Mouse (Mus musculus) hindbrain, postnatal 0 days (tissue): ENCODE data around the gene Rnf5. TPM values are rescaled to one million over a fixed set of nuclear protein-coding genes. Genes with fewer than 3 reads are reported as not detected.

ENCODE experiments used
- ATAC-seq: fragments of 200-750 bp; cut with Nextera tagmentation; 2 replicates; pipeline ENCODE4 v1.8.0; 2017; ENCODE audit warnings: mild to moderate bottlenecking, moderate TSS enrichment, moderate library complexity
- DNase-seq: peaks from one replicate; pipeline ENCODE4 v3.0.0-alpha.2; 2015; ENCODE audit warnings: low spot score
- H3K27ac ChIP-seq: fragments of 300-500 bp; sonication (generic); 2 replicates; pipeline ENCODE4 v1.5.1; 2014; ENCODE audit warnings: mild to moderate bottlenecking
- H3K27me3 ChIP-seq: fragments of 300-500 bp; sonication (generic); 2 replicates; pipeline ENCODE4 v1.6.1; 2014; ENCODE audit warnings: low read length, mixed read lengths; ENCODE audit not compliant: insufficient read depth
- H3K36me3 ChIP-seq: fragments of 300-500 bp; sonication (generic); 2 replicates; pipeline ENCODE4 v1.6.1; 2014; ENCODE audit warnings: low read length, mixed read lengths; ENCODE audit not compliant: insufficient read depth
- H3K4me1 ChIP-seq: fragments of 300-500 bp; sonication (generic); 2 replicates; pipeline ENCODE4 v1.6.1; 2014; ENCODE audit warnings: antibody characterized with exemption, low read length, mixed read lengths; ENCODE audit not compliant: insufficient read depth
- H3K4me2 ChIP-seq: fragments of 300-500 bp; sonication (generic); 2 replicates; pipeline ENCODE4 v1.6.1; 2014; ENCODE audit warnings: low read depth, mild to moderate bottlenecking, low read length, moderate library complexity, mixed read lengths
- H3K4me3 ChIP-seq: fragments of 300-500 bp; sonication (generic); 2 replicates; pipeline ENCODE4 v1.5.1; 2014; ENCODE audit warnings: low read length
- H3K9ac ChIP-seq: fragments of 300-500 bp; sonication (generic); replicated peaks from 2 replicates; pipeline ENCODE4 v1.6.1; 2014; ENCODE audit warnings: mild to moderate bottlenecking, low read length, moderate library complexity, mixed read lengths
- H3K9me3 ChIP-seq: fragments of 300-500 bp; sonication (generic); 2 replicates; pipeline ENCODE4 v1.6.1; 2016; ENCODE audit warnings: low read length, mixed read lengths
- CTCF ChIP-seq: IDR thresholded peaks from 2 replicates; pipeline ENCODE4 v1.5.1; 2016; ENCODE audit warnings: antibody characterized with exemption, control low read depth, low read depth
- WGBS: fragments of 180-500 bp; shearing (Covaris S2); extraction: QIAGEN DNeasy Blood & Tissue Kit; methylation state at CpG from one replicate; pipeline ENCODE4 v1.1.7; 2014; 5-methylcytosine and 5-hydroxymethylcytosine counted together
- polyA plus RNA-seq: library from polyadenylated mRNA; unstranded; fragments of >200 nt; fragmentation: Nextera tagmentation; extraction: Ambion mirVana; gene quantifications from 2 replicates; pipeline ENCODE4 v1.2.1, GENCODE M21; 2015
- total RNA-seq: library from RNA; depleted of rRNA; stranded (reverse); fragments of >200 nt; gene quantifications from 2 replicates; pipeline ENCODE4 v1.2.3, GENCODE M21; 2014

The Rnf5 gene
- total and polyA plus RNA-seq, 2 experiments from 2014 or later = 61.9 to 223 TPM

- H3K4me3 ChIP-seq = peak overlapping the region; percentile 72; the same call in 1 of the 2 replicates
- no peak for DNase-seq
- peaks cover 13% of the 10 kb centered on the region for H3K4me1 ChIP-seq
- peak overlapping the region; percentile 89 for H3K4me2 ChIP-seq
- WGBS = 86% methylated on average over 16 of the region's 16 CpGs
- no peak for ATAC-seq
- H3K27me3 ChIP-seq = no peaks in the 10 kb centered on the region
- TF ChIP-seq CTCF = no peak
- peak overlapping the region; percentile 83; the same call in 1 of the 2 replicates for H3K9ac ChIP-seq
- no peaks in the 10 kb centered on the region for H3K9me3 ChIP-seq
- H3K27ac ChIP-seq = no peak overlapping the region
- peaks cover 37% of the 10 kb centered on the region for H3K36me3 ChIP-seq
Measured at GRCm38 (mm10) chr17:34648141-34648890, 44.8 kb upstream of the Rnf5 start.

- H3K36me3 ChIP-seq = peaks cover 25% of the 10 kb centered on the region
- ATAC-seq (peak; percentile 97), DNase-seq (peak; percentile 98)
- peaks cover 13% of the 10 kb centered on the region for H3K4me1 ChIP-seq
- H3K4me3 ChIP-seq = peak within 1 kb of the TSS; percentile 72
- H3K27me3 ChIP-seq = no peaks in the 10 kb centered on the region
- TF ChIP-seq CTCF = no peak
- peak within 1 kb of the TSS; percentile 83 for H3K9ac ChIP-seq
- H3K27ac ChIP-seq = peak within 1 kb of the TSS; percentile 78
- peak within 1 kb of the TSS; percentile 89 for H3K4me2 ChIP-seq
- under 1% methylated on average over 63 of the region's 66 CpGs for WGBS
- no peaks in the 10 kb centered on the region for H3K9me3 ChIP-seq
Measured at GRCm38 (mm10) chr17:34646906-34647787, 43.7 kb upstream of the Rnf5 start, which contains the start of gene Atf6b. TSS of gene Atf6b (plus strand) at chr17:34647146.

- Histone ChIP-seq H3K27me3 (no peaks in the 10 kb centered on the region), H3K9me3 (no peaks in the 10 kb centered on the region), H3K36me3 (peaks cover 15% of the 10 kb centered on the region), H3K4me2 (peak overlapping the region; percentile 89), H3K9ac (no peak overlapping the region), H3K27ac (no peak overlapping the region), H3K4me1 (peaks cover 18% of the 10 kb centered on the region), H3K4me3 (no peak overlapping the region)
- no peak for ATAC-seq
- peak; percentile 44 for DNase-seq
- 73% methylated on average over 30 of the region's 30 CpGs for WGBS
- TF ChIP-seq CTCF = no peak
Measured at GRCm38 (mm10) chr17:34645831-34646511, 42.5 kb upstream of the Rnf5 start.

- no peak for ATAC-seq
- Histone ChIP-seq H3K4me1 (peaks cover 19% of the 10 kb centered on the region), H3K4me3 (peak overlapping the region; percentile 66), H3K9ac (peak overlapping the region; percentile 48), H3K36me3 (peaks cover 10% of the 10 kb centered on the region), H3K27ac (peak overlapping the region; percentile 78; the same call in 1 of the 2 replicates), H3K4me2 (peak overlapping the region; percentile 71), H3K27me3 (no peaks in the 10 kb centered on the region), H3K9me3 (no peaks in the 10 kb centered on the region)
- 52% methylated on average over 10 of the region's 10 CpGs for WGBS
- no peak for DNase-seq
- TF ChIP-seq CTCF = no peak
Measured at GRCm38 (mm10) chr17:34645256-34645829, 41.9 kb upstream of the Rnf5 start.

- peak within 1 kb of the TSS; percentile 48 for H3K9ac ChIP-seq
- no peaks in the 10 kb centered on the region for H3K9me3 ChIP-seq
- H3K4me2 ChIP-seq = peak within 1 kb of the TSS; percentile 71
- peak within 1 kb of the TSS; percentile 78 for H3K27ac ChIP-seq
- DNase-seq = peak; percentile 98
- no peaks in the 10 kb centered on the region for H3K27me3 ChIP-seq
- 0 out of 2 replicates have a peak, but pooled peaks cover 6% of the 10 kb centered on the region for H3K36me3 ChIP-seq
- peaks cover 19% of the 10 kb centered on the region for H3K4me1 ChIP-seq
- under 1% methylated on average over 16 of the region's 16 CpGs for WGBS
- ATAC-seq = peak; percentile 76
- TF ChIP-seq CTCF = no peak
- H3K4me3 ChIP-seq = peak within 1 kb of the TSS; percentile 66
Measured at GRCm38 (mm10) chr17:34644608-34645007, 41.1 kb upstream of the Rnf5 start, which contains the start of gene Fkbpl. TSS of gene Fkbpl (plus strand) at chr17:34644764.

GRCm38 (mm10) chr17:34643944-34644343, 40.5 kb upstream of the Rnf5 start:
- Histone ChIP-seq H3K36me3 (0 out of 2 replicates have a peak, but pooled peaks cover under 1% of the 10 kb centered on the region), H3K27me3 (no peaks in the 10 kb centered on the region), H3K4me2 (no peak overlapping the region), H3K4me3 (no peak overlapping the region), H3K9me3 (no peaks in the 10 kb centered on the region), H3K4me1 (peaks cover 19% of the 10 kb centered on the region), H3K9ac (no peak overlapping the region), H3K27ac (peak overlapping the region; percentile 41; the same call in 1 of the 2 replicates)
- TF ChIP-seq CTCF = no peak
- 84% methylated on average over 10 of the region's 10 CpGs for WGBS
- ATAC-seq (no peak), DNase-seq (no peak)
